Mouse (Mus musculus) spleen, adult 18-20 months (tissue): ENCODE data around the gene Osmr.
A peak's percentile ranks its signal among the peaks of the same experiment; 100 is the strongest.

Experiments used
- DNase-seq, 2 experiments: peaks; one replicate each; pipeline ENCODE4 v3.0.0; 2022; ENCODE audit warnings: mixed read lengths in 2 of 2

Gene Osmr

GRCm38 (mm10) chr15:6874601-6875019 is at the start of gene Osmr:
Osmr (minus strand) TSS chr15:6874969.
- no peak for DNase-seq

GRCm38 (mm10) chr15:6919406-6919805 is 44.6 kb upstream of the Osmr start:
- no peak for DNase-seq

GRCm38 (mm10) chr15:6914163-6914562 is 39.4 kb upstream of the Osmr start:
- no peak for DNase-seq

- peak; percentile 65 to 77 for DNase-seq
Measured at GRCm38 (mm10) chr15:6909669-6910068, 34.9 kb upstream of the Osmr start.

GRCm38 (mm10) chr15:6909084-6909483 is 34.3 kb upstream of the Osmr start:
- no peak for DNase-seq

- no peak for DNase-seq
Measured at GRCm38 (mm10) chr15:6908601-6909000, 33.8 kb upstream of the Osmr start.

- no peak for DNase-seq
Measured at GRCm38 (mm10) chr15:6906260-6907047, 31.7 kb upstream of the Osmr start.

GRCm38 (mm10) chr15:6905726-6906125 is 31.0 kb upstream of the Osmr start:
- no peak for DNase-seq

- no peak for DNase-seq
Measured at GRCm38 (mm10) chr15:6903286-6903975, 28.7 kb upstream of the Osmr start.

GRCm38 (mm10) chr15:6901982-6902639 is 27.3 kb upstream of the Osmr start:
- DNase-seq: no peak

- DNase-seq: no peak
Measured at GRCm38 (mm10) chr15:6901236-6901635, 26.5 kb upstream of the Osmr start.

- DNase-seq: no peak
Measured at GRCm38 (mm10) chr15:6884260-6884659, 9.5 kb upstream of the Osmr start.

- DNase-seq: peak in 1 of 2 experiments; percentile 49
Measured at GRCm38 (mm10) chr15:6883816-6884215, 9.0 kb upstream of the Osmr start.

GRCm38 (mm10) chr15:6883091-6883490 is 8.3 kb upstream of the Osmr start:
- DNase-seq: no peak

GRCm38 (mm10) chr15:6882180-6882579 is 7.4 kb upstream of the Osmr start:
- DNase-seq: peak in 1 of 2 experiments; percentile 7

- DNase-seq: no peak
Measured at GRCm38 (mm10) chr15:6881211-6881610, 6.4 kb upstream of the Osmr start.

- DNase-seq: peak; percentile 11 to 14
Measured at GRCm38 (mm10) chr15:6873807-6874600, 765 bp downstream of the Osmr start.

GRCm38 (mm10) chr15:6873154-6873806 is 1.5 kb downstream of the Osmr start:
- no peak for DNase-seq

GRCm38 (mm10) chr15:6871621-6872359 is 3.0 kb downstream of the Osmr start:
- no peak for DNase-seq

- no peak for DNase-seq
Measured at GRCm38 (mm10) chr15:6866888-6867287, 7.9 kb downstream of the Osmr start.

- DNase-seq: no peak
Measured at GRCm38 (mm10) chr15:6862125-6862524, 12.6 kb downstream of the Osmr start.

- DNase-seq: no peak
Measured at GRCm38 (mm10) chr15:6861617-6862016, 13.2 kb downstream of the Osmr start.
